20 mouse cellular contexts compared by ENCODE assay signal in genomic region chr11:68390381-68391287, GRCm38 (mm10). TPM values are rescaled to one million over a fixed set of nuclear protein-coding genes. Genes with fewer than 3 reads are reported as not detected.
DNase-seq lines count a peak whose midpoint lies in the region; ATAC-seq and TF ChIP-seq lines count a peak whose summit lies in the region.
"Had no signal": no experiment of that assay in that cellular context is flagged by ENCODE, and none has a peak within 500 bp of the region (broad histone marks: within the 10 kb centered on the region; RNA-seq: fewer than 3 reads in every experiment).

No protein-coding gene starts in this region.

- H3K4me2 ChIP-seq in heart, postnatal 0 days (ENCODE audit: low read depth, low read length), result peak overlapping the region; percentile 39
- no peak overlapping the region for H3K4me2 ChIP-seq in forebrain, embryonic 12.5 days
- H3K4me2 ChIP-seq: limb, embryonic 15.5 days; neural tube, embryonic 12.5 days; stomach, embryonic 15.5 days had no signal

- TF ChIP-seq CTCF in heart, postnatal 0 days (IDR thresholded peaks at IDR 0.05; ENCODE audit: low read depth), result no peak

- H3K4me3 ChIP-seq in heart, postnatal 0 days (ENCODE audit: low read depth, low read length), result no peak overlapping the region
- no peak overlapping the region for H3K4me3 ChIP-seq in forebrain, embryonic 12.5 days (replicated peaks)
- H3K4me3 ChIP-seq: forebrain, embryonic 10.5 days; hindbrain, embryonic 12.5 days; limb, embryonic 15.5 days; megakaryocyte, embryonic 14.5 days; neural tube, embryonic 12.5 days; stomach, embryonic 15.5 days had no signal

- H3K9ac ChIP-seq in heart, postnatal 0 days (replicated peaks; ENCODE audit: low read depth, low read length), result peak overlapping the region; percentile 51
- H3K9ac ChIP-seq in forebrain, embryonic 12.5 days, result no peak overlapping the region
- H3K9ac ChIP-seq: hindbrain, embryonic 12.5 days; limb, embryonic 15.5 days; neural tube, embryonic 12.5 days; stomach, embryonic 15.5 days had no signal

- peaks cover 12% of the 10 kb centered on the region; the same call in 1 of the 2 replicates for H3K27me3 ChIP-seq in heart, postnatal 0 days (ENCODE audit: control insufficient read depth, insufficient read depth, low read length)
- H3K27me3 ChIP-seq in forebrain, embryonic 12.5 days, result peaks cover 95% of the 10 kb centered on the region

- peak; percentile 97 for DNase-seq in heart, adult 11 months
- DNase-seq in heart, postnatal 25 days (ENCODE audit: low spot score), result no peak
- DNase-seq in ES-CJ7 (ENCODE audit: low read depth, low spot score), result peak; percentile 62
- peak; percentile 55 to 61 for DNase-seq in heart, adult 9 months (ENCODE audit: low spot score in 2 of 2)
- DNase-seq in heart, postnatal 0 days (ENCODE audit: low spot score), result peak; percentile 85
- DNase-seq in cerebellum, postnatal 14 days, result no peak
- no peak for DNase-seq in spleen, adult 18-20 months
- DNase-seq: adrenal gland, adult 2 months; cerebellum, postnatal 25 days; gastrocnemius, postnatal 25 days; lung, postnatal 10 days had no signal

- peak; percentile 99 for TF ChIP-seq EP300 in heart, postnatal 0 days (IDR thresholded peaks at IDR 0.05; ENCODE audit: low read depth)

- H3K4me1 ChIP-seq in heart, postnatal 0 days (ENCODE audit: control insufficient read depth, insufficient read depth), result peaks cover 15% of the 10 kb centered on the region
- H3K4me1 ChIP-seq in forebrain, embryonic 12.5 days, result peaks cover 32% of the 10 kb centered on the region

- H3K27ac ChIP-seq in heart, postnatal 0 days (ENCODE audit: low read depth), result peak overlapping the region; percentile 96
- no peak overlapping the region for H3K27ac ChIP-seq in forebrain, embryonic 12.5 days
- H3K27ac ChIP-seq: forebrain, embryonic 10.5 days; hindbrain, embryonic 12.5 days; kidney, postnatal 0 days; limb, embryonic 15.5 days; neural tube, embryonic 12.5 days; stomach, embryonic 15.5 days had no signal

- 2% methylated on average over 19 of the region's 19 CpGs for WGBS in heart, postnatal 0 days
- WGBS in forebrain, embryonic 12.5 days, result 11% methylated on average over 19 of the region's 19 CpGs

- intact Hi-C loops in heart, postnatal 25 days (cut with DNase I), result no loop called here

- ATAC-seq in heart, postnatal 0 days (ENCODE audit: insufficient read depth, low read depth), result peak; percentile 76
- no peak for ATAC-seq in forebrain, embryonic 12.5 days (ENCODE audit: low FRiP score)

- H3K36me3 ChIP-seq in heart, postnatal 0 days (replicated peaks; ENCODE audit: control insufficient read depth, insufficient read depth, low read length), result no peaks in the 10 kb centered on the region
- H3K36me3 ChIP-seq in forebrain, embryonic 12.5 days (replicated peaks), result no peaks in the 10 kb centered on the region
- H3K36me3 ChIP-seq: forebrain, embryonic 10.5 days; hindbrain, embryonic 12.5 days; limb, embryonic 15.5 days; neural tube, embryonic 12.5 days; stomach, embryonic 15.5 days had no signal

- H3K9me3 ChIP-seq in heart, postnatal 0 days (replicated peaks; ENCODE audit: control insufficient read depth, low read length), result no peaks in the 10 kb centered on the region
- no peaks in the 10 kb centered on the region for H3K9me3 ChIP-seq in forebrain, embryonic 12.5 days
- H3K9me3 ChIP-seq: forebrain, embryonic 10.5 days; hindbrain, embryonic 12.5 days; limb, embryonic 15.5 days; neural tube, embryonic 12.5 days; stomach, embryonic 15.5 days had no signal

RNA-seq across cellular contexts. Expression of gene Ntn1, which starts 10.0 kb away (rescaled TPM):
- total RNA-seq in heart, postnatal 25 days (2021), result 10 to 100 TPM; 53.0 to 54.8 TPM
- 117 and 136 TPM in 2 replicates for total RNA-seq in heart, postnatal 0 days (2014; rRNA removed; ENCODE audit: low replicate concordance)
- 21.3 and 24.8 TPM in 2 replicates for polyA plus RNA-seq in heart, postnatal 0 days (2015; fragmentation: Nextera tagmentation; extraction: Ambion mirVana)
- 14.2 and 18.1 TPM in 2 replicates for polyA plus RNA-seq in forebrain, embryonic 12.5 days (2016; fragmentation: Nextera tagmentation; extraction: Ambion mirVana)
- total RNA-seq: monocyte, adult 5-6 weeks had no signal

RNA-seq across cellular contexts. Expression of gene Pik3r5, which starts 41.3 kb away (rescaled TPM):
- total RNA-seq in heart, postnatal 25 days (2021), result 1 to 10 TPM in 1 of 2 experiments, under 1 TPM in 1; 0.70 to 1.1 TPM
- total RNA-seq in heart, postnatal 0 days (2014; rRNA removed; ENCODE audit: low replicate concordance), result 1.5 and 2.0 TPM in 2 replicates
- 0.82 and 0.84 TPM in 2 replicates for polyA plus RNA-seq in heart, postnatal 0 days (2015; fragmentation: Nextera tagmentation; extraction: Ambion mirVana)
- 0.24 and 0.29 TPM in 2 replicates for polyA plus RNA-seq in forebrain, embryonic 12.5 days (2016; fragmentation: Nextera tagmentation; extraction: Ambion mirVana)

Comparison
In these comparisons a context has a peak if more than half of its experiments do, and no peak if none do; other contexts are left out.
1. DNase-seq: peak in heart, adult 11 months (single experiment), ES-CJ7 (single experiment), heart, adult 9 months (2 of 2) and heart, postnatal 0 days (single experiment); none in heart, postnatal 25 days (single experiment), cerebellum, postnatal 14 days (0 of 2) and spleen, adult 18-20 months (0 of 2).